Mouse (Mus musculus) kidney, postnatal 10 days (tissue): ENCODE measurements around the gene Ankrd55.
"Not testable (repeated sequence)": the region's sequence is repeated elsewhere in the genome, so short reads cannot be mapped to it uniquely, and the experiment has no call there.

Experiments
- DNase-seq: peaks from one replicate; pipeline ENCODE4 v3.0.0; 2021; ENCODE audit warnings: mixed read lengths

Ankrd55 gene

GRCm38 (mm10) chr13:112415896-112416295, 127.6 kb downstream of the Ankrd55 start:
- no peak for DNase-seq

DNA sequence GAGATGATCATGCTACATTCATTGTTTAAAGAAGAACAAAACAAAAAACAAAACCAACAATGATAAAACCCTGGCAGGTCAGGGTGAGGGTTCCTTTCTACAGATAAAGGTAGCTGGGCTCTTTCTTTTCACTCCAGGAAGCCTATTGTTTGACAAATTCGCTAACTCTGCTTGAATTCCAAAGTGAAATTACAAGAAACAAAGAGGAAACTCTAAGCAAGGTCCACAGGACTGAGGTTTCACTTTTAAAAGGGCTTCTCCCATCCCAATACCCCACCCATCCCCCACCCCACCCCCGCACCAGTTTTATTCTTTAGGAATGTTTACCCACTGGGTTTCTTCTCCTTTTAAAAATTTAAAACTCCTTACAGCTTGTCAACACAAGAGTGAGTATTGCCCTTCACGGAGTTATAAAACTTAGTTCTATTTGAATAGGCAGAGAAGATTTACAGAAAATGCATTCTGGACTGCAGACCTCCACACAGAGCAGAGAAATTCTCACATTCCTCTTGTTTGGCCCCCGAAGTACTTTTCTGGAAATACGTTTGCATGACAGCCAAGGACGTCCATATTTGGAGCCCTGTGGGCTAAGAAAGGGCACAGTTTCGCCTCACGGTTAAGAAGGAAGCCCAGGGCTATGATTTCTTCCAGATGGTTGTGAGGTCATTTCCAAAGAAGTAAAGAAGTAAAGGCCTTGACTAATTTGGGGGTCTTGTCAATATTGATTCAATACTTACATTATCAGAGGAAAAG, 128.3 kb downstream of the Ankrd55 start:
- DNase-seq, result no peak

- DNase-seq, result peak; percentile 27
Measured at GRCm38 (mm10) chr13:112417163-112417523, 128.9 kb downstream of the Ankrd55 start.

DNA sequence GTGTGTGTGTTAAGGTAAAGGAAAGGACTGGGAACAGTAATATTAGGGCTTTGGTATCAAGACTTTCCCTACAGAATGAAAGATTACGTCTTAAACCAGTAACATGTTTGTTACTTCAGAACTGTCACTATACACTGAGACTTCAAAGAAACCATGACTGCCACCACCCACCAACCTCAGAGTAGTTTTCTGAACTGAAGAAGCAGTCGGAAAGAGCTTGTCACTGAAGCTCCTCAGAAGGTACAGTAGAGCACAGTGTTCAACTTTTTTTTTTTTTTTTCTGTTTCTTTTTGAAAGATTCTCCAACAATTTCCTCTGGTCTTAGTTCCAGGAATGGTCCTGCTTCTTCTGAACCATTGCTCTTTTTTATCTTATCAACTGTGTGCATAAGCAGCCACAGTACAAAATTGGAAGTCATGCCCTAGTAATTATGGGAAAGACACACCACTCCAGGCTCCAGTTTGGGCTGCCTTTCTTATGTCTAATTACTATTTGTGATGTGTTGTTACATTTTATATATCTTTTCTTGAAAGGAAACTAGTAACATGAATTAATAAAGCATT, 129.7 kb downstream of the Ankrd55 start:
- DNase-seq, result no peak

- DNase-seq, result no peak
Measured at GRCm38 (mm10) chr13:112418595-112418994, 130.3 kb downstream of the Ankrd55 start.

DNA sequence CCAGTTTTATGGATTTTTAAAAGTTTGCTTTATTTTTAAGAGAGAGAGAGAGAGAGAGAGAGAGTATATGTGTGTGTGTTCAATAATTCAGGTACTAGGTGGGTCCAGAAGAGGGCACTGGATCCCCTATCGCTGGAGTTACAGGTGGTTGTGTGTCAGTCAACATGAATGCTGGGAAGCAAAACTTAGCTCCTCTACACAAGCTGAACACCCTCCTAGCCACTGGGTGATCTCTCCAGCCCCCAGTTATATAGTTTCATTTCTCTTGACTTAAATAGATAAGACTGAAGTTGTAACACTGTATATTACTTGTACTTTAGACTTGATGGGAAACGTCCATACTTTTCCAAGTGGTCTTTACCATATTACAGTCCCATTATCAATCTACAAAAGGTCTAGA, 136.0 kb downstream of the Ankrd55 start:
- DNase-seq, result no peak

GRCm38 (mm10) chr13:112424635-112425034, 136.4 kb downstream of the Ankrd55 start:
- DNase-seq, result no peak

DNA sequence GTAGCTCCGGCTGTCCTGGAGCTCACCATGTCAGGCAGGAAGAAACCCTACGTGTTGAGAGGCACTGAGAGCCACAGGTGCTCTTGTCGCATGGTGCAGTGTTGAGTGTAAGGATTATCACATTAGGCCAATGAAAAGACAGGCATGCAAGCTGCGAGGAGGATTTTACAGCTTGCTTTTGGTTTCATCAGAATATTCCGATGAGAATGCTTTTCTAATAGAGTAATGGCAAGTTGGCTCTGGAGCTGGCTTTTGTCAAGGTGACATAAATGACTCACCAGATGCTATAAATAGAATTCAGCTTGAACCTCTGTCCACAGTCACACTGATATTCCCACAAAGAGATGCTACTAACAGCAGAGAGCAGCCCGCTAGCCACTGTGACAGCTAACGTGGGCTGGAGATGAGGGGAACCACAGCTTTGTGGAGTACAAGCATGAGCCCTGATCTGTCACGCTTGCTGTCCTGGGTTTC, 137.0 kb downstream of the Ankrd55 start:
- no peak for DNase-seq

GRCm38 (mm10) chr13:112426265-112427135, 138.2 kb downstream of the Ankrd55 start:
- no peak for DNase-seq

GRCm38 (mm10) chr13:112427136-112427470, 138.9 kb downstream of the Ankrd55 start:
- DNase-seq, result not testable (repeated sequence)

GRCm38 (mm10) chr13:112427521-112427920, 139.3 kb downstream of the Ankrd55 start:
- DNase-seq, result no peak

DNA sequence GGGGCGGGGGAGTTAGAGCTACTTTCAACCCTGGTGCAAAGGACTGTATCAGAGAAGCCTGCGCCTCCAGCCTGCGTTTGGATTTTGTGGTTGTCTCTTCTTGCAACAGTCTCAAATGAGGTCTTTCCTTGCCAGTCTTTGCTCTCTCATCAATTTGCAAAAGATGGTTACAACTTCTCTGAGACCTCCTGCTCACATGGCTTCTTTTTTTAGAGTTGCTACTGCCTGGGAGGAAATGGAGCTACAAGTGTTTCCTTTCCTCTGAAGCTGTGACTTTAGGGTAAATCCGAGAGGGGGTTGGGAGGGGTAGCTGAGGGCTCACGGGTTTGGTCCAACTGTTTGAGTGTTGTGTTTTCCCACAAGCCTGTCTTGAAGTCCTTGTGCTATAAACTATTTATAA, 145.0 kb downstream of the Ankrd55 start:
- peak; percentile 30 for DNase-seq
